Mouse (Mus musculus): ENCODE measurements around the gene Clp1. TPM values are rescaled to one million over a fixed set of nuclear protein-coding genes. Genes with fewer than 3 reads are reported as not detected.

Clp1 gene
- polyA plus RNA-seq (2014; fragmentation: Illumina TruSeq; extraction: RNeasy Lipid Tissue Mini Kit (QIAGEN cat#74804); ENCODE audit: insufficient read depth, low read depth, low replicate concordance), result 14.5 TPM

DNA sequence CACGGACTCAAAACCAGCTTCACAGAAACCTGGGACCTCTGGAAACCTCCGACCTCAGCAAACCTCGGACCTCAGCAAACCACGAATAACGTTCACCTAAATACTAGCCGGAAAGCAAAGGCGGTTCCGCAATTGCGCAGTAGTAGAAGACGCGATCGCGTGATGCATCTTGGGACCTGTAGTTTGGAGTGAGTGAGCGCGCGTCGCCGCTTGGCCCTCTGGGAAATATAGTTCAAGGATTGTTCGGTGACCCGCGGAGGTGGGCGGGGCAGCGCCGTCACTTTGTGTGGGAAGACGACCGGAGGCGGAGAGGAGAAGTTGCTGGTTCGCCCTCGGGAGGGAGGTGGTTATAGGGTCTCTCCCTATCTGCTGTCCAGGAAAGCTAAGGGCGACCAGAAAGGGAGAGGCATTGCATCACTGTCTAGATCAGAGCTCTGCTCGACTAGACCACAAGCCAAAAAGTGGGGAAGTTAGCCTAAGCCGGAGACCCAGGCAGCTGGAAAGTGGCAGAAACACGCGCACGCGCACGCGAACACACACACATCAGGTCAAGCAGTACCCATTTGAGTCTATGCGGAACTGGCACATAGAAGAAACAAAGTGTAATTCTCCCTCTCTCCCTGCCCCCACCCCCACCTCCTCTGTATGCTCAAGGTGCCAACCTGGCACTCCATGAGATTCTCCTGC, at the start of gene Clp1:
Gene Clp1, minus strand, starts transcription at position 179 of the 687 bp plus-strand sequence.

DNA sequence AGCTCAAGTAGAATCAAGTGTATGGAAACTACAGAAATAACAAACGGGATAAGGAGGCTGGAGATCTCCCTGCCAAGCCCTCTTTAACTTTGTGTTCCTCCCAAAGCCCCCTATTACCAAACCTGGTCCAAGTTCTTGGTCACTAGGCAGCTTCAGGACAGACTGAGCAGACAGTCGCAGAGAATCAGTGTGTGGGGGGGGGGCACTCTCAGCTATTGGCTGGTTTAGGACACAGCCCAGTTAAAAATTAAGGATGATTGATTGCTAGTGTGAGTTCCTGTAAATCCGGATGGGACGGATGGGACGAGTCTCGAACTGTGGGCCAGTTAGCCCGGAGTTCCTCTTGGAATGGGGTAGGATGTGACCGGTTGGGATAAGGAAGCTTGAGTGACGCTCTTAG, 48.1 kb upstream of the Clp1 start, which contains the start of gene Serping1:
Gene Serping1, minus strand, starts transcription at position 204 of the 400 bp plus-strand sequence.

GRCm38 (mm10) chr2:84743561-84743960, 16.4 kb upstream of the Clp1 start, which contains the start of gene Gm19426:
TSS of gene Gm19426 (minus strand) at chr2:84743655.

GRCm38 (mm10) chr2:84733579-84734300, 6.6 kb upstream of the Clp1 start, which contains the start of gene Ypel4:
TSS of gene Ypel4 (plus strand) at chr2:84734058.

DNA sequence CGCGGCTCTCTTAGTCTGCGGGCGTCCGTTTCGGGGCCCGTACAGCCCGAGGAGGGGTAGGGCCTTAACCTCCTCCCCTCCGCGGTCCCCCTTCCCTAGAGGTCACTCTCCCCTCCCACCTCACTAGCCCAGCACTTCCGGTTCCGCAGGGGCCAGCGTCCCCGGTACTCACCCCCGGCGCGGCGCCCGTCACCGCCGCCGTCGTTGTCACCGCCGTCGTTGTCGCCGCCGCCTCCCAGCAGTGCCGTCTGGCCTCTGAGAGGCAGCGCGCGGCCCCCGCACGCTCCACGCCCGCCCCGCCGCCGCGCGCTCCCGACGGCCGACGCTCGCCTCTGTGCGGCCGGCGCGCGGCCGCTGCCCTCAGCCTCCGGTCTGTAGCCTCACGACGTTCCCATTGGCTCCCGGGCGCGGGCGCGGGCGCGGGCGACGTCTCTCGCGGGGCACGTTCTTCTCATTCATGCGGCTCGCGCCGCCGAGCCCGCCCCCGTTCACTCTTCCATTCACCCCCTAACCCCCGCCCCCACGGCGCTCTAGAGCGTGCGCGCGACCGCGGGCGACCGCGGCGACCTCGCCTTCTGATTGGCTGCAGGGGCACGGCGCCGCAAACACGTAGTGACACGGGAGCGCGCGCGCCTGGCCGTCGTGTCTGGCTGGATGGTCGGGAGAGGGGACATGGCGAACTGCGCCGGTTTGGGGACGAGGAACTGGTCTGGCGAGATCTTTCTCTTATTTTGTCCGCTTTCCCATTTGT, 12.2 kb downstream of the Clp1 start, which contains the start of gene Zdhhc5:
Gene Zdhhc5, minus strand, starts transcription at position 370 of the 751 bp plus-strand sequence.

DNA sequence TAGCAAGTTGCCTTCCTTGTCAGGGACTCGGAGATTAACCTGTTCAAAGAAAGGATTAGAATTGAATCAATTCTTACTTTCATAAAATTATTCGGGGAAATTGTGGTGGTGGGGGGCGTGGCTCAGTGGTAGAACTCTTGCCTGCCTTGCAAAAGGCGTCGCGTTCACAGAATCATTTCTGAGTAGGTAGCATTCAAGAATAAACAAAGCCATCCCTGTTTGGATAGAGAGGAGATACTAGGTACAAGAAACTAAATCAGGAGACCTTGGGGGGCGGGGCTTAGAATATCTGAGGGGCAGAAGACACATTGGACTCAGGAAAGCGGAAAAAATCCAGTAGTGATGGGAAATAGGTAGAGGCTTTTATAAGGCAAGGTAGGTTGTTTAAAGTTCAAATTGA, 48.1 kb downstream of the Clp1 start, which contains the start of gene Tmx2:
Gene Tmx2, minus strand, starts transcription at position 125 of the 400 bp plus-strand sequence.

DNA sequence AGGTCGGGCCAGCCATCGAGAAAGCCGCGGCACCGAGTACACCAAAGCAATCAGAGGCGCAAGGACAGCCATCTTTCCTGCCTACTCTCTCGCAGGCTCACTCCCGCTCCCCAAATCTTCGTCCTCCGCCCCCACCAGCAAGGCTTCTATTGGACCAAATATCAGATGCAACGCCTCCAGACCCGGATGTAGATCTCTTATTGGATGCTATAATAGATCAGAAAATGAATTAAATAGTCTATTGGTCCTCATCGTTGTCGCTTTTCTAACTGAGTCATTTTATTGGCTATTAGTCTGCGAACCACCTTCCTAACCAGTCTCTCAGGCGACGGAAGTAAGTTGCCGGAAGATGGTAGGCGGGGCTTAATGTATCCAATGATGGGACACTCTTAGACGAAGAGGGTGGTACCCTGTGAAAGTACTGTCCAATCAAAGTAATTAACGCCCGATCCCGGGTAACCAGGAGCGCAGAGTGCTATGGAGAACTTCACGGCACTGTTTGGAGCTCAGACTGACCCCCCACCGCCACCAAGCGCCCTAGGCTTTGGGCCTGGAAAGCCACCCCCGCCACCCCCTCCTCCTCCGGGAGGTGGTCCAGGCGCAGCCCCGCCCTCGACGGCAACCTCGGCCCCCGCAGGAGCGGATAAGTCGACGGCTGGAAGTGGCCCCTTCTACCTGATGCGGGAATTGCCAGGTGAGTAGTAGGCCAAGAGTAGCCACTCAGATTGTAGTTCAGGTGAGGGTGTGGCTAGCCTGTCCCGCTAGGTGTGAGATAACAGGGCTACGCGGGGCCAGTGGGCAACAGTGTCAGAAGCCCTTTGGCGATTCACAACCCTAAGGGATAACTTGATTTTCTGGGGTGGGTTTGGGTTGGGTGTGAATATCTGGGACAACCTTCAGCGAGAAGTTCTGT, 48.9 kb downstream of the Clp1 start, which contains the start of the genes Gm28635 and Med19:
Gene Gm28635, minus strand, starts transcription at position 74 of the 913 bp plus-strand sequence.
Gene Med19, plus strand, starts transcription at position 435 of the 913 bp plus-strand sequence.

Other genes with a start within 250 kb of the Clp1 start
- 56.3 TPM for gene Ctnnd1, start 76.6 kb downstream of the Clp1 start, polyA plus RNA-seq (2014; fragmentation: Illumina TruSeq; extraction: RNeasy Lipid Tissue Mini Kit (QIAGEN cat#74804); ENCODE audit: insufficient read depth, low read depth, low replicate concordance)
- gene Btbd18, start 68.3 kb downstream of the Clp1 start, polyA plus RNA-seq (2014; fragmentation: Illumina TruSeq; extraction: RNeasy Lipid Tissue Mini Kit (QIAGEN cat#74804); ENCODE audit: insufficient read depth, low read depth, low replicate concordance), result not detected
- 47.1 TPM for gene Selenoh, start 56.6 kb downstream of the Clp1 start, polyA plus RNA-seq (2014; fragmentation: Illumina TruSeq; extraction: RNeasy Lipid Tissue Mini Kit (QIAGEN cat#74804); ENCODE audit: insufficient read depth, low read depth, low replicate concordance)
- not detected for gene Gm28635, start 49.3 kb downstream of the Clp1 start, polyA plus RNA-seq (2014; fragmentation: Illumina TruSeq; extraction: RNeasy Lipid Tissue Mini Kit (QIAGEN cat#74804); ENCODE audit: insufficient read depth, low read depth, low replicate concordance)
- 19.2 TPM for gene Med19, start 48.9 kb downstream of the Clp1 start, polyA plus RNA-seq (2014; fragmentation: Illumina TruSeq; extraction: RNeasy Lipid Tissue Mini Kit (QIAGEN cat#74804); ENCODE audit: insufficient read depth, low read depth, low replicate concordance)
- gene Tmx2, start 48.2 kb downstream of the Clp1 start, polyA plus RNA-seq (2014; fragmentation: Illumina TruSeq; extraction: RNeasy Lipid Tissue Mini Kit (QIAGEN cat#74804); ENCODE audit: insufficient read depth, low read depth, low replicate concordance), result 41.6 TPM
- gene Zdhhc5, start 12.2 kb downstream of the Clp1 start, polyA plus RNA-seq (2014; fragmentation: Illumina TruSeq; extraction: RNeasy Lipid Tissue Mini Kit (QIAGEN cat#74804); ENCODE audit: insufficient read depth, low read depth, low replicate concordance), result 13.1 TPM
- 1.1 TPM for gene Ypel4, start 6.7 kb upstream of the Clp1 start, polyA plus RNA-seq (2014; fragmentation: Illumina TruSeq; extraction: RNeasy Lipid Tissue Mini Kit (QIAGEN cat#74804); ENCODE audit: insufficient read depth, low read depth, low replicate concordance)
- gene Gm19426, start 16.3 kb upstream of the Clp1 start, polyA plus RNA-seq (2014; fragmentation: Illumina TruSeq; extraction: RNeasy Lipid Tissue Mini Kit (QIAGEN cat#74804); ENCODE audit: insufficient read depth, low read depth, low replicate concordance), result 7.0 TPM
- gene Serping1, start 48.1 kb upstream of the Clp1 start, polyA plus RNA-seq (2014; fragmentation: Illumina TruSeq; extraction: RNeasy Lipid Tissue Mini Kit (QIAGEN cat#74804); ENCODE audit: insufficient read depth, low read depth, low replicate concordance), result 324 TPM
- gene Ube2l6, start 71.5 kb upstream of the Clp1 start, polyA plus RNA-seq (2014; fragmentation: Illumina TruSeq; extraction: RNeasy Lipid Tissue Mini Kit (QIAGEN cat#74804); ENCODE audit: insufficient read depth, low read depth, low replicate concordance), result 63.0 TPM
- gene Smtnl1, start 95.3 kb upstream of the Clp1 start, polyA plus RNA-seq (2014; fragmentation: Illumina TruSeq; extraction: RNeasy Lipid Tissue Mini Kit (QIAGEN cat#74804); ENCODE audit: insufficient read depth, low read depth, low replicate concordance), result 0.18 TPM
- gene Timm10, start 99.6 kb upstream of the Clp1 start, polyA plus RNA-seq (2014; fragmentation: Illumina TruSeq; extraction: RNeasy Lipid Tissue Mini Kit (QIAGEN cat#74804); ENCODE audit: insufficient read depth, low read depth, low replicate concordance), result 25.9 TPM
- gene Slc43a1, start 111.5 kb upstream of the Clp1 start, polyA plus RNA-seq (2014; fragmentation: Illumina TruSeq; extraction: RNeasy Lipid Tissue Mini Kit (QIAGEN cat#74804); ENCODE audit: insufficient read depth, low read depth, low replicate concordance), result 4.2 TPM
- gene Rtn4rl2, start 159.4 kb upstream of the Clp1 start, polyA plus RNA-seq (2014; fragmentation: Illumina TruSeq; extraction: RNeasy Lipid Tissue Mini Kit (QIAGEN cat#74804); ENCODE audit: insufficient read depth, low read depth, low replicate concordance), result 1.1 TPM
- 127 TPM for gene Slc43a3, start 209.2 kb upstream of the Clp1 start, polyA plus RNA-seq (2014; fragmentation: Illumina TruSeq; extraction: RNeasy Lipid Tissue Mini Kit (QIAGEN cat#74804); ENCODE audit: insufficient read depth, low read depth, low replicate concordance)